In the genomic region with DNA sequence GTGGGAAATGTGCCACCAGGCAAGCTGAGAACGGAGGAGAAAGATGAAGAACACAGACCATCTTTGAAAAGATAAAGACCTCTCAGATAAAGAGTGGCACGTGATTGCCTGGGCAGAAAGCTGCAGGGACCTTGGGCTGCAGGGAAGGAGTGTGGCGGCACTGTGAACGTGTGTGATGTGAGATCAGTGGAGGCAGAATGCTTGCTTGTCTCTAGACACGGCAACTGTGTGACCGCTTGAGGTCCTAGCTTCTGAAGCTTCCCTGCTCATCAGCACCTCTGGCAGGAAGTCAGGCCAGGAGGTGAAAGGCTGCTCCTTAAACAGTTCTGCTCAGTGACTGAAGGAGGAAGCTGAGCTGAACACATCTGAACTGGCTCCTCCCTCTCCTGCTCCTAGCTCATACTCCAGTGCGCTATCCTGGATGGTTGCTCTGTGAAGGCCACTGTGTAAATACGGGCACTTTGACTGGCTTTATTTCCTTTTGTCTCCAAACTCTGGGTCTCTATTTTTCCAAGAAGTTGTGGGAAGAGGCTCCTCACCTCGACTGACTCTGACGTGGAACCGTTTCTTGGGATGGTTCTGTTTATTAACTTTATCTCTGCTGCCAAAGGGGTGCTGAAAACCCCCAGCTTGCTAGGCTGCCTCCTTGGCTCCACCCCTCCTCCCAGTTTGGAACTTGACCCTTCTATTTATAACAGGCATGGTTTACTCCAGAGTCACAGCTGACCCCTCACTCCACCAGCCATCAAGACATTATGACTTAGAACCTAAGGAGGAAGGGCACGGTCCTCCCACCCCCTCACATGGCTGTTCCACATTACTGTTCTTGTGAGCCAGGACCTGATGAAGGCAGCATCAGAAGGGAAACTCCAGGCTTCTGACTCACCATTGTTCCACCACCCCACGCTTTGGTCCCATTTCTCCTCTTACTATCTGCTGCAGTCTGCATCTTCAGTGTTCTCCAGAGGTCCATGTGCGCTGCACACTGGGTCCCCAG, we compare ENCODE assay signal across 10 mouse cellular contexts.
DNase-seq lines count a peak whose midpoint lies in the region; ATAC-seq lines count a peak whose summit lies in the region.
"Had no signal": no experiment of that assay in that cellular context is flagged by ENCODE, and none has a peak within 500 bp of the region (broad histone marks: within the 10 kb centered on the region; RNA-seq: fewer than 3 reads in every experiment).

No protein-coding gene starts in this region.

- peaks cover 52% of the 10 kb centered on the region for H3K4me1 ChIP-seq in liver, embryonic 15.5 days (replicated peaks)
- H3K4me1 ChIP-seq in midbrain, embryonic 10.5 days = peaks cover 25% of the 10 kb centered on the region

- no peaks in the 10 kb centered on the region for H3K36me3 ChIP-seq in liver, embryonic 15.5 days (replicated peaks)
- H3K36me3 ChIP-seq in midbrain, embryonic 10.5 days = no peaks in the 10 kb centered on the region
- H3K36me3 ChIP-seq: forebrain, embryonic 12.5 days; limb, embryonic 13.5 days had no signal

- peak; percentile 90 for ATAC-seq in frontal cortex, adult (ENCODE audit: low TSS enrichment)
- peak; percentile 61 for ATAC-seq in liver, embryonic 15.5 days (ENCODE audit: insufficient read depth)

- H3K9ac ChIP-seq in liver, embryonic 15.5 days = no peak overlapping the region
- H3K9ac ChIP-seq: forebrain, embryonic 12.5 days; limb, embryonic 13.5 days had no signal

- peak overlapping the region; percentile 14; the same call in 1 of the 2 replicates for H3K27ac ChIP-seq in liver, embryonic 15.5 days (replicated peaks)
- no peak overlapping the region; the same call in 1 of the 2 replicates for H3K27ac ChIP-seq in midbrain, embryonic 10.5 days (replicated peaks)
- H3K27ac ChIP-seq: forebrain, embryonic 12.5 days; limb, embryonic 13.5 days had no signal

- DNase-seq in frontal cortex, postnatal 25 days (ENCODE audit: low spot score in 2 of 2) = no peak
- peak; percentile 25 for DNase-seq in MN1 (ENCODE audit: low spot score)
- peak; percentile 41 for DNase-seq in kidney, adult 11 months
- no peak for DNase-seq in retina, postnatal 1 day
- DNase-seq in gastrocnemius, postnatal 25 days = no peak
- no peak for DNase-seq in midbrain, embryonic 10.5 days (ENCODE audit: low spot score)

- H3K27me3 ChIP-seq in liver, embryonic 15.5 days = no peaks in the 10 kb centered on the region
- H3K27me3 ChIP-seq in midbrain, embryonic 10.5 days (ENCODE audit: low read depth, poor library complexity, severe bottlenecking) = no peaks in the 10 kb centered on the region
- H3K27me3 ChIP-seq: forebrain, embryonic 12.5 days; limb, embryonic 13.5 days had no signal

- no peak overlapping the region for H3K4me3 ChIP-seq in liver, embryonic 15.5 days (replicated peaks)
- no peak overlapping the region for H3K4me3 ChIP-seq in midbrain, embryonic 10.5 days
- H3K4me3 ChIP-seq: forebrain, embryonic 12.5 days; limb, embryonic 13.5 days had no signal

- peak overlapping the region; percentile 49 for H3K4me2 ChIP-seq in liver, embryonic 15.5 days
- H3K4me2 ChIP-seq: forebrain, embryonic 12.5 days; limb, embryonic 13.5 days had no signal

- WGBS in liver, embryonic 15.5 days (ENCODE audit: insufficient replicate concordance) = 22% methylated on average over 14 of the region's 14 CpGs
- WGBS in midbrain, embryonic 10.5 days = 76% methylated on average over 14 of the region's 14 CpGs

- no peaks in the 10 kb centered on the region for H3K9me3 ChIP-seq in liver, embryonic 15.5 days (replicated peaks)
- no peaks in the 10 kb centered on the region for H3K9me3 ChIP-seq in midbrain, embryonic 10.5 days (replicated peaks)
- H3K9me3 ChIP-seq: forebrain, embryonic 12.5 days; limb, embryonic 13.5 days had no signal

Comparison
In these comparisons a context has a peak if more than half of its experiments do, and no peak if none do; other contexts are left out.
1. DNase-seq: peak in MN1 (single experiment) and kidney, adult 11 months (single experiment); none in frontal cortex, postnatal 25 days (0 of 2), retina, postnatal 1 day (single experiment), gastrocnemius, postnatal 25 days (single experiment) and midbrain, embryonic 10.5 days (single experiment).